Mouse (Mus musculus) gastrocnemius, postnatal 4 days (tissue): Measurements from ENCODE around the gene Akt2. TPM values are rescaled to one million over a fixed set of nuclear protein-coding genes. Genes with fewer than 3 reads are reported as not detected.
A peak's percentile ranks its signal among the peaks of the same experiment; 100 is the strongest.

Source experiments
- DNase-seq, 2 experiments: peaks; one replicate each; pipeline ENCODE4 v3.0.0; 2021 to 2022; ENCODE audit warnings: low spot score in 2 of 2, mixed read lengths in 2 of 2
- total RNA-seq, 2 experiments: library from RNA; stranded (reverse); gene quantifications; 2 replicates each; pipeline ENCODE4 v1.2.3; 2021

The Akt2 gene
- total RNA-seq, 2 experiments from 2014 or later = 183 to 188 TPM

GRCm38 (mm10) chr7:27656600-27656999, 65.2 kb downstream of the Akt2 start:
- DNase-seq = no peak

GRCm38 (mm10) chr7:27657824-27658395, 66.6 kb downstream of the Akt2 start:
- DNase-seq = no peak

- no peak for DNase-seq
These were observed 67.6 kb downstream of the Akt2 start for GRCm38 (mm10) chr7:27658712-27659663.

GRCm38 (mm10) chr7:27662038-27662437, 70.7 kb downstream of the Akt2 start:
- DNase-seq = no peak

GRCm38 (mm10) chr7:27673064-27673574, 81.8 kb downstream of the Akt2 start:
- DNase-seq = no peak

- DNase-seq = peak in 1 of 2 experiments; percentile 28
These were observed 82.3 kb downstream of the Akt2 start for GRCm38 (mm10) chr7:27673575-27674131.

- DNase-seq = no peak
These were observed 82.8 kb downstream of the Akt2 start for GRCm38 (mm10) chr7:27674195-27674521.

- peak; percentile 77 to 93 for DNase-seq
These were observed 83.3 kb downstream of the Akt2 start, which contains the start of gene Map3k10 for GRCm38 (mm10) chr7:27674522-27675221. TSS of gene Map3k10 (minus strand) at chr7:27674598.

- DNase-seq = no peak
These were observed 83.9 kb downstream of the Akt2 start for GRCm38 (mm10) chr7:27675222-27675612.

GRCm38 (mm10) chr7:27683218-27683617, 91.9 kb downstream of the Akt2 start:
- DNase-seq = no peak

- DNase-seq = no peak
These were observed 93.9 kb downstream of the Akt2 start for GRCm38 (mm10) chr7:27685220-27685619.

- no peak for DNase-seq
These were observed 94.3 kb downstream of the Akt2 start for GRCm38 (mm10) chr7:27685681-27686080.

GRCm38 (mm10) chr7:27687043-27687442, 95.7 kb downstream of the Akt2 start:
- no peak for DNase-seq

GRCm38 (mm10) chr7:27687836-27688235, 96.5 kb downstream of the Akt2 start:
- DNase-seq = no peak

GRCm38 (mm10) chr7:27688246-27688788, 97.0 kb downstream of the Akt2 start:
- no peak for DNase-seq

GRCm38 (mm10) chr7:27688815-27689612, 97.7 kb downstream of the Akt2 start, which contains the start of gene Zfp607b:
TSS of gene Zfp607b (plus strand) at chr7:27689340.
- peak; percentile 66 to 86 for DNase-seq
